Mouse (Mus musculus) heart, embryonic 13.5 days (tissue): ENCODE results near the gene Trip10. TPM values are rescaled to one million over a fixed set of nuclear protein-coding genes. Genes with fewer than 3 reads are reported as not detected.

Source experiments
- ATAC-seq: fragments of 200-750 bp; cut with Nextera tagmentation; 2 replicates; pipeline ENCODE4 v1.8.0; 2017; ENCODE audit warnings: moderate TSS enrichment; ENCODE audit not compliant: insufficient number of reproducible peaks, low FRiP score, low TSS enrichment; ENCODE audit errors: extremely low read depth
- H3K27ac ChIP-seq: fragments of 300-500 bp; sonication (generic); replicated peaks from 2 replicates; pipeline ENCODE4 v1.5.1; 2015; ENCODE audit warnings: moderate library complexity, mild to moderate bottlenecking, inconsistent platforms
- H3K27me3 ChIP-seq: fragments of 300-500 bp; sonication (generic); replicated peaks from 2 replicates; pipeline ENCODE4 v1.6.1; 2015; ENCODE audit warnings: mild to moderate bottlenecking, inconsistent platforms
- H3K36me3 ChIP-seq: fragments of 300-500 bp; sonication (generic); 2 replicates; pipeline ENCODE4 v1.6.1; 2015; ENCODE audit warnings: mild to moderate bottlenecking, inconsistent platforms
- H3K4me1 ChIP-seq: fragments of 300-500 bp; sonication (generic); 2 replicates; pipeline ENCODE4 v1.6.1; 2015; ENCODE audit warnings: inconsistent platforms
- H3K4me2 ChIP-seq: fragments of 300-500 bp; sonication (generic); 2 replicates; pipeline ENCODE4 v1.6.1; 2015; ENCODE audit warnings: inconsistent platforms, mild to moderate bottlenecking, moderate library complexity
- H3K4me3 ChIP-seq: fragments of 300-500 bp; sonication (generic); 2 replicates; pipeline ENCODE4 v1.5.1; 2015; ENCODE audit warnings: moderate library complexity, mild to moderate bottlenecking, inconsistent platforms
- H3K9ac ChIP-seq: fragments of 300-500 bp; sonication (generic); 2 replicates; pipeline ENCODE4 v1.6.1; 2015; ENCODE audit warnings: inconsistent platforms, mild to moderate bottlenecking, moderate library complexity
- H3K9me3 ChIP-seq: fragments of 300-500 bp; sonication (generic); 2 replicates; pipeline ENCODE4 v1.6.1; 2016; ENCODE audit warnings: inconsistent platforms
- WGBS: fragments of 180-500 bp; shearing (Covaris S2); methylation state at CpG from one replicate; pipeline ENCODE4 v1.1.7; 2015; ENCODE audit warnings: mixed read lengths; 5-methylcytosine and 5-hydroxymethylcytosine counted together
- polyA plus RNA-seq: library from polyadenylated mRNA; unstranded; fragments of >200 nt; fragmentation: Nextera tagmentation; extraction: Ambion mirVana; gene quantifications from 2 replicates; pipeline ENCODE4 v1.2.1, GENCODE M21; 2015

Gene Trip10
- polyA plus RNA-seq, 1 experiment from 2014 or later: 35.2 TPM

GRCm38 (mm10) chr17:57223313-57223712, 25.9 kb upstream of the Trip10 start:
- no peak overlapping the region for H3K27ac ChIP-seq
- WGBS: 55% methylated on average over 9 of the region's 9 CpGs
- H3K4me1 ChIP-seq: no peaks in the 10 kb centered on the region
- H3K4me2 ChIP-seq: no peak overlapping the region
- no peak overlapping the region for H3K9ac ChIP-seq
- no peak for ATAC-seq
- no peaks in the 10 kb centered on the region for H3K9me3 ChIP-seq
- H3K4me3 ChIP-seq: no peak overlapping the region
- H3K27me3 ChIP-seq: peaks cover 69% of the 10 kb centered on the region
- no peaks in the 10 kb centered on the region for H3K36me3 ChIP-seq

- H3K4me2 ChIP-seq: no peak overlapping the region
- no peaks in the 10 kb centered on the region for H3K36me3 ChIP-seq
- H3K9ac ChIP-seq: no peak overlapping the region
- peaks cover 53% of the 10 kb centered on the region for H3K27me3 ChIP-seq
- no peak overlapping the region for H3K4me3 ChIP-seq
- no peaks in the 10 kb centered on the region for H3K9me3 ChIP-seq
- no peak overlapping the region for H3K27ac ChIP-seq
- H3K4me1 ChIP-seq: no peaks in the 10 kb centered on the region
- 88% methylated on average over 2 of the region's 2 CpGs for WGBS
- no peak for ATAC-seq
Observed at GRCm38 (mm10) chr17:57227468-57227867, 21.8 kb upstream of the Trip10 start.

- Histone ChIP-seq H3K4me2 (no peak within 1 kb of the TSS), H3K9me3 (no peaks in the 10 kb centered on the region), H3K36me3 (no peaks in the 10 kb centered on the region), H3K27me3 (peaks cover 48% of the 10 kb centered on the region), H3K27ac (no peak within 1 kb of the TSS), H3K9ac (no peak within 1 kb of the TSS), H3K4me3 (no peak within 1 kb of the TSS), H3K4me1 (no peaks in the 10 kb centered on the region)
- WGBS: 59% methylated on average over 3 of the region's 3 CpGs
- ATAC-seq: no peak
Observed at GRCm38 (mm10) chr17:57228014-57228413, 21.2 kb upstream of the Trip10 start, which contains the start of gene C3. TSS of gene C3 (minus strand) at chr17:57228136.

- Histone ChIP-seq H3K27ac (no peak overlapping the region), H3K27me3 (peaks cover 39% of the 10 kb centered on the region), H3K36me3 (no peaks in the 10 kb centered on the region), H3K9me3 (no peaks in the 10 kb centered on the region), H3K4me1 (no peaks in the 10 kb centered on the region), H3K4me2 (no peak overlapping the region), H3K4me3 (no peak overlapping the region), H3K9ac (no peak overlapping the region)
- WGBS: 75% methylated on average over 3 of the region's 3 CpGs
- no peak for ATAC-seq
Observed at GRCm38 (mm10) chr17:57228873-57229272, 20.4 kb upstream of the Trip10 start.

GRCm38 (mm10) chr17:57229851-57230727, 19.2 kb upstream of the Trip10 start:
- Histone ChIP-seq H3K36me3 (peaks cover 10% of the 10 kb centered on the region), H3K9me3 (no peaks in the 10 kb centered on the region), H3K27me3 (peaks cover 27% of the 10 kb centered on the region), H3K27ac (no peak overlapping the region), H3K4me2 (no peak overlapping the region), H3K9ac (no peak overlapping the region), H3K4me1 (no peaks in the 10 kb centered on the region), H3K4me3 (no peak overlapping the region)
- ATAC-seq: no peak
- WGBS: 65% methylated on average over 15 of the region's 15 CpGs

- no peak for ATAC-seq
- H3K9ac ChIP-seq: no peak overlapping the region
- no peak overlapping the region for H3K4me2 ChIP-seq
- no peaks in the 10 kb centered on the region for H3K4me1 ChIP-seq
- no peak overlapping the region for H3K4me3 ChIP-seq
- H3K27me3 ChIP-seq: peaks cover 21% of the 10 kb centered on the region
- peaks cover 15% of the 10 kb centered on the region for H3K36me3 ChIP-seq
- WGBS: 53% methylated on average over 6 of the region's 6 CpGs
- H3K27ac ChIP-seq: no peak overlapping the region
- H3K9me3 ChIP-seq: no peaks in the 10 kb centered on the region
Observed at GRCm38 (mm10) chr17:57230728-57231125, 18.5 kb upstream of the Trip10 start.

GRCm38 (mm10) chr17:57231321-57231771, 17.9 kb upstream of the Trip10 start:
- no peak overlapping the region for H3K27ac ChIP-seq
- peaks cover 16% of the 10 kb centered on the region for H3K27me3 ChIP-seq
- no peaks in the 10 kb centered on the region for H3K9me3 ChIP-seq
- no peak overlapping the region for H3K9ac ChIP-seq
- ATAC-seq: no peak
- H3K4me3 ChIP-seq: no peak overlapping the region
- no peak overlapping the region for H3K4me2 ChIP-seq
- H3K36me3 ChIP-seq: peaks cover 21% of the 10 kb centered on the region
- no peaks in the 10 kb centered on the region for H3K4me1 ChIP-seq

- ATAC-seq: no peak
- 0 out of 2 replicates have a peak, but pooled peaks cover 11% of the 10 kb centered on the region for H3K27me3 ChIP-seq
- WGBS: 79% methylated on average over 1 of the region's 1 CpGs
- no peaks in the 10 kb centered on the region for H3K9me3 ChIP-seq
- no peak overlapping the region for H3K4me2 ChIP-seq
- H3K4me1 ChIP-seq: no peaks in the 10 kb centered on the region
- no peak overlapping the region for H3K27ac ChIP-seq
- H3K36me3 ChIP-seq: peaks cover 29% of the 10 kb centered on the region
- no peak overlapping the region for H3K9ac ChIP-seq
- H3K4me3 ChIP-seq: no peak overlapping the region
Observed at GRCm38 (mm10) chr17:57232200-57232599, 17.1 kb upstream of the Trip10 start.

GRCm38 (mm10) chr17:57233038-57233437, 16.2 kb upstream of the Trip10 start:
- no peak overlapping the region for H3K4me3 ChIP-seq
- no peak overlapping the region for H3K9ac ChIP-seq
- 0 out of 2 replicates have a peak, but pooled peaks cover 5% of the 10 kb centered on the region for H3K27me3 ChIP-seq
- H3K4me1 ChIP-seq: no peaks in the 10 kb centered on the region
- ATAC-seq: no peak
- 38% methylated on average over 7 of the region's 7 CpGs for WGBS
- no peak overlapping the region for H3K27ac ChIP-seq
- peaks cover 38% of the 10 kb centered on the region for H3K36me3 ChIP-seq
- H3K9me3 ChIP-seq: no peaks in the 10 kb centered on the region
- no peak overlapping the region for H3K4me2 ChIP-seq

GRCm38 (mm10) chr17:57234254-57234928, 14.9 kb upstream of the Trip10 start:
- no peak for ATAC-seq
- WGBS: 81% methylated on average over 12 of the region's 12 CpGs

GRCm38 (mm10) chr17:57235803-57236202, 13.5 kb upstream of the Trip10 start:
- Histone ChIP-seq H3K9ac (no peak overlapping the region), H3K27ac (no peak overlapping the region), H3K27me3 (no peaks in the 10 kb centered on the region), H3K4me2 (no peak overlapping the region), H3K9me3 (no peaks in the 10 kb centered on the region), H3K36me3 (peaks cover 42% of the 10 kb centered on the region), H3K4me3 (no peak overlapping the region), H3K4me1 (no peaks in the 10 kb centered on the region)
- ATAC-seq: no peak
- 84% methylated on average over 5 of the region's 5 CpGs for WGBS

More at GRCm38 (mm10) chr17:57234254-57234928, 14.9 kb upstream of the Trip10 start:
- Histone ChIP-seq H3K27me3 (0 out of 2 replicates have a peak, but pooled peaks cover 2% of the 10 kb centered on the region), H3K9ac (no peak overlapping the region), H3K4me3 (no peak overlapping the region), H3K27ac (no peak overlapping the region), H3K9me3 (no peaks in the 10 kb centered on the region), H3K36me3 (peaks cover 42% of the 10 kb centered on the region), H3K4me1 (no peaks in the 10 kb centered on the region), H3K4me2 (no peak overlapping the region)
